Mouse (Mus musculus) MEL (cell line): Measurements from ENCODE around the gene Slc44a3. TPM values are rescaled to one million over a fixed set of nuclear protein-coding genes. Genes with fewer than 3 reads are reported as not detected.

Experiments used
- DNase-seq: peaks from one replicate; pipeline ENCODE4 v3.0.0; 2011; ENCODE audit warnings: low read depth, low spot score
- H3K27ac ChIP-seq: 2 replicates; pipeline ENCODE4 v1.5.1; 2012; ENCODE audit warnings: low read depth, mild to moderate bottlenecking, control low read depth, low read length, moderate library complexity; ENCODE audit not compliant: control insufficient read depth
- H3K27me3 ChIP-seq, 2 experiments: fragments of 150-350 bp in 1 of 2; sonication (generic) in 1 of 2; 2 replicates each; pipeline ENCODE4 v1.6.1; 2012; ENCODE audit warnings: low read length in 2 of 2, mild to moderate bottlenecking in 2 of 2, improper control_type of control experiment in 1 of 2, moderate library complexity in 1 of 2; ENCODE audit not compliant: insufficient read depth in 2 of 2, control insufficient read depth in 1 of 2
- H3K36me3 ChIP-seq, 2 experiments: 2 replicates each; pipeline ENCODE4 v1.6.1; 2012 to 2014; ENCODE audit warnings: low read length in 2 of 2, improper control_type of control experiment in 1 of 2, inconsistent platforms in 1 of 2, mild to moderate bottlenecking in 1 of 2; ENCODE audit not compliant: insufficient read depth in 2 of 2, control insufficient read depth in 1 of 2
- H3K4me1 ChIP-seq, 2 experiments: fragments of 150-350 bp in 1 of 2; sonication (generic) in 1 of 2; 2 replicates each; pipeline ENCODE4 v1.6.1; 2012; ENCODE audit warnings: low read length in 2 of 2, improper control_type of control experiment in 1 of 2, mild to moderate bottlenecking in 1 of 2; ENCODE audit not compliant: insufficient read depth in 2 of 2, control insufficient read depth in 1 of 2
- H3K4me3 ChIP-seq, 2 experiments: fragments of 150-350 bp in 1 of 2; sonication (generic) in 1 of 2; 2 replicates each; pipeline ENCODE4 v1.5.1; 2012; ENCODE audit warnings: low read depth in 2 of 2, low read length in 2 of 2, mild to moderate bottlenecking in 2 of 2, moderate library complexity in 2 of 2, control low read depth in 1 of 2, improper control_type of control experiment in 1 of 2; ENCODE audit not compliant: control insufficient read depth in 1 of 2, insufficient read depth in 1 of 2
- H3K79me2 ChIP-seq: 2 replicates; pipeline ENCODE4 v1.6.1; 2012; ENCODE audit warnings: mild to moderate bottlenecking, low read length, moderate library complexity; ENCODE audit not compliant: control insufficient read depth, poor library complexity, insufficient read depth
- H3K9ac ChIP-seq: 2 replicates; pipeline ENCODE4 v1.6.1; 2012; ENCODE audit warnings: low read depth, mild to moderate bottlenecking, control low read depth, low read length, moderate library complexity; ENCODE audit not compliant: control insufficient read depth, poor library complexity, severe bottlenecking
- H3K9me3 ChIP-seq: fragments of 150-350 bp; sonication (generic); replicated peaks from 2 replicates; pipeline ENCODE4 v1.6.1; 2012; ENCODE audit warnings: mild to moderate bottlenecking, low read length, improper control_type of control experiment, moderate library complexity; ENCODE audit not compliant: insufficient read depth
- CHD2 ChIP-seq: IDR thresholded peaks from 2 replicates; pipeline ENCODE4 v1.6.1; 2011; ENCODE audit warnings: low read length, improper control_type of control experiment
- ELF1 ChIP-seq: IDR thresholded peaks from 2 replicates; pipeline ENCODE4 v1.6.1; 2014; ENCODE audit warnings: low read depth, mild to moderate bottlenecking, inconsistent platforms, low read length, improper control_type of control experiment, moderate library complexity
- ETS1 ChIP-seq: IDR thresholded peaks from 2 replicates; pipeline ENCODE4 v1.6.1; 2012; ENCODE audit warnings: low read depth, mild to moderate bottlenecking, inconsistent platforms, low read length, improper control_type of control experiment, moderate library complexity
- GATA1 ChIP-seq: IDR thresholded peaks from 2 replicates; pipeline ENCODE4 v1.6.1; 2011; ENCODE audit warnings: low read depth, low read length, improper control_type of control experiment
- MAFK ChIP-seq: IDR thresholded peaks from 2 replicates; pipeline ENCODE4 v1.6.1; 2011; ENCODE audit warnings: low read depth, mild to moderate bottlenecking, low read length, improper control_type of control experiment, borderline replicate concordance
- MAX ChIP-seq: IDR thresholded peaks from 2 replicates; pipeline ENCODE4 v1.6.1; 2011; ENCODE audit warnings: low read length, improper control_type of control experiment
- MYB ChIP-seq: IDR thresholded peaks from 2 replicates; pipeline ENCODE4 v1.6.1; 2011; ENCODE audit warnings: mild to moderate bottlenecking, low read depth, low read length, improper control_type of control experiment
- NRF1 ChIP-seq: IDR thresholded peaks from 2 replicates; pipeline ENCODE4 v1.6.1; 2014; ENCODE audit warnings: low read depth, mild to moderate bottlenecking, inconsistent platforms, low read length, improper control_type of control experiment, moderate library complexity; ENCODE audit not compliant: poor library complexity, insufficient read depth, severe bottlenecking
- POLR2AphosphoS2 ChIP-seq: IDR thresholded peaks from 2 replicates; pipeline ENCODE4 v1.6.1; 2011; ENCODE audit warnings: low read length, improper control_type of control experiment
- POLR2AphosphoS5 ChIP-seq: IDR thresholded peaks from 2 replicates; pipeline ENCODE4 v1.6.1; 2012; ENCODE audit warnings: low read depth, borderline replicate concordance, mild to moderate bottlenecking, inconsistent platforms, low read length, moderate library complexity, mixed read lengths
- RAD21 ChIP-seq: IDR thresholded peaks from 2 replicates; pipeline ENCODE4 v1.6.1; 2011; ENCODE audit warnings: mild to moderate bottlenecking, low read depth, low read length, improper control_type of control experiment
- RCOR1 ChIP-seq: IDR thresholded peaks from 2 replicates; pipeline ENCODE4 v1.6.1; 2012; ENCODE audit warnings: low read depth, mild to moderate bottlenecking, inconsistent platforms, low read length, improper control_type of control experiment
- SIN3A ChIP-seq: IDR thresholded peaks from 2 replicates; pipeline ENCODE4 v1.6.1; 2012; ENCODE audit warnings: low read length, improper control_type of control experiment, inconsistent platforms
- TBP ChIP-seq: IDR thresholded peaks from 2 replicates; pipeline ENCODE4 v1.8.0; 2011; ENCODE audit warnings: low read depth, low read length, improper control_type of control experiment
- USF1 ChIP-seq: IDR thresholded peaks from 2 replicates; pipeline ENCODE4 v1.6.1; 2014; ENCODE audit warnings: low read depth, mild to moderate bottlenecking, inconsistent platforms, low read length, improper control_type of control experiment, moderate library complexity
- polyA plus RNA-seq, 2 experiments: library from polyadenylated mRNA; stranded (reverse) in 1 of 2; unstranded in 1 of 2; fragments of >175 nt in 1 of 2; fragments of >200 nt in 1 of 2; gene quantifications; 2 replicates each; pipeline versions ENCODE4 v1.2.1 to v1.2.4; 2012; ENCODE audit warnings: low replicate concordance in 2 of 2, low read depth in 1 of 2; ENCODE audit not compliant: insufficient read length in 2 of 2, insufficient read depth in 1 of 2, missing spikeins in 1 of 2
- total RNA-seq: library from RNA; depleted of rRNA; stranded (reverse); fragments of 300-350 nt; gene quantifications from 2 replicates; pipeline ENCODE4 v1.2.3, GENCODE M21; 2012

Gene Slc44a3
- total and polyA plus RNA-seq, 3 experiments = 0.08 to 0.11 TPM; not detected in 1

DNA sequence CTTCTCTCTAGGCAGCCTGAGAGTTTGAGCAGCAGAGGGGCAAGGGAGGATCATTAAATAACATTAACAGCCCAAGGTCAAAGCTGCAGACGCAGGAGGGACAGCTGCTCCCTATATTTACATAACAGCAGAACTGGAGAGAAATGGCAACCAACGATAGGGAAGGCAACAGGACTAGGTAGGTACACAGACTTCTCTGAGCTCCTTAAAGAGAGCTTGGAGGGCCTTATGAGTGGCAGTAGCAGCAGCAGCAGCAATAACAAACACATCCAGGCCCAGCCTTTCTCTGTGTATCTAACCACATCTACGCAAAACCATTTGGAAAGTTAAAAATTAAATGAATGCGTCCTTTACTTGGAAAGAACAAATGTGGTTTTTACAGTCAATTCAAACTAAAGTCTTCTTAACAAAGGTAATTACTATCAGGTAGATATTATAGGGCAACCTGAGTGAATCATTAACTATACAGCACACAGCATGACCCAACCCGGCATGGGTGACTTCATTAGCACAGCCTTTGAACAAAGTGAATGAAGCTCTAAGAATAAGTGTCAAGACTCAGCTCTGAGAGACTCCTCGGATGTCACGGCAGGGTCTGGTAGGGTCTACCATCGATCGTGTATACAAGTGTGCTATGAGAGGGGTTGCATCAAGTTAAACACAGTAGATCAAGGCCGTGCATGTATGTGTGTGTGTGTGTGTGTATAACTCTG, 1.5 kb downstream of the Slc44a3 start:
- Histone ChIP-seq H3K79me2 (no peaks in the 10 kb centered on the region), H3K4me3 (no peak overlapping the region), H3K27me3 (no peaks in the 10 kb centered on the region), H3K27ac (no peak overlapping the region), H3K36me3 (no peaks in the 10 kb centered on the region), H3K9me3 (no peaks in the 10 kb centered on the region), H3K9ac (no peak overlapping the region), H3K4me1 (no peaks in the 10 kb centered on the region)
- DNase-seq = no peak
- no peak for TF ChIP-seq RAD21
- TF ChIP-seq SIN3A = no peak
- no peak for TF ChIP-seq ELF1
- no peak for TF ChIP-seq MAX
- TF ChIP-seq POLR2AphosphoS5 = no peak

DNA sequence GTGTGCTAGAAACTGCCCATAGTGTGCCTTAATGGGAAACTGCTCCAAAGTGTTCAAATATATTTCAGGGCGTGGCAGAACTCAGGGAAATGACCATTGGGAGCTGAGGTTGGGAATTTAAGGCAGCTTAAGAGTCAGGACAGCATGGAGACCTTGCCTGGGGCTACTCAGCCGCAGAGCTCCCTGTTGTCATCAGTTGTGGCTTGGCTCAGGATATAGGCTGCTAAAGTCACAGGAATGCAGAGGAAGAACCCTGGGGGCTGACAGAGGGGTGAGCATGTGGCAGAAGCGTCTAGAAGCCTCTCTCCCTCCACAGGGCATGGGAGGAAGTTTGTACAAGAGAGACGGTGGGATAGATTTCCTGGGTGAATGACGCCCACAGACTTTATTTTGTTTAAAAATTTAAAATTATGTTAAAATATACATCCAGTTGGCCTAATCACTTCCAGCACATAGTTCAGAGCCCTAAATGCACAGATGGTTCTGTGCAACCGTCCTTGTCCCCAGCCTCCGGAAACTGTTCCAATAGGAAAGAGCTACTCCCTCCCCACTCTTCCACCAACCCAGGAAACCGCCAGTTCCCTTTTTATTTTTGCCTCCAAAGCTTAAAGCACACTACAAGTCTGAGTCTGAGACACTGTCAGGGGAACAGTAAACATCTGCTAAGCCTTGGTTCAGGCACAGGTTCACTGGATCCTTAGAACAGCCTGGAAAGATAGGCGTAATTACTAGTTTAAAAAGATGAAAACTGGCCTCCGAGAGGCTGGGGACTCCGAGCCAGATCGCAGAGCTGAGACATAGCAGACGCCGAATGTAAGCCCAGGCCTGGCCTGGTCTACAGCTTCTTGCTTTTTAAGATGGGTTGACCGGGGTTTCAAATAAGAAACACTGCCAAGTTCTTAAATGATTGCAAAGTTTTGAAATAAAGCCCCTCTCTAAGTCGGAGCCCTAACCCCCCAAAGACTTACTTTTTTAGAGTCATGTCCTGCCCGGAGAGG, 5.8 kb downstream of the Slc44a3 start:
- H3K36me3 ChIP-seq = no peaks in the 10 kb centered on the region
- no peak overlapping the region for H3K9ac ChIP-seq
- DNase-seq = no peak
- no peak for TF ChIP-seq POLR2AphosphoS2
- TF ChIP-seq USF1 = no peak
- TF ChIP-seq NRF1 = no peak
- TF ChIP-seq CHD2 = no peak
- no peak for TF ChIP-seq MAFK
- no peak for TF ChIP-seq TBP
- TF ChIP-seq MYB = no peak
- TF ChIP-seq GATA1 = no peak
- no peak for TF ChIP-seq RCOR1
- TF ChIP-seq ETS1 = no peak
- TF ChIP-seq, all 39 proteins: peak for 0
- no peak overlapping the region for H3K4me3 ChIP-seq
- no peaks in the 10 kb centered on the region for H3K4me1 ChIP-seq
- H3K27ac ChIP-seq = no peak overlapping the region
- H3K79me2 ChIP-seq = no peaks in the 10 kb centered on the region
- H3K27me3 ChIP-seq = no peaks in the 10 kb centered on the region
- no peaks in the 10 kb centered on the region for H3K9me3 ChIP-seq
